In genomic region chr11:109616352-109616751, GRCm38 (mm10) we compare ENCODE assay signal across 13 mouse cellular contexts. TPM values are rescaled to one million over a fixed set of nuclear protein-coding genes. Genes with fewer than 3 reads are reported as not detected.
DNase-seq lines count a peak whose midpoint lies in the region; ATAC-seq lines count a peak whose summit lies in the region.
"Had no signal": no experiment of that assay in that cellular context is flagged by ENCODE, and none has a peak within 500 bp of the region (broad histone marks: within the 10 kb centered on the region; RNA-seq: fewer than 3 reads in every experiment).

No protein-coding gene starts in this region.

- ATAC-seq in erythroblast, adult 5-6 weeks (replicated peaks; ENCODE audit: low FRiP score, poor library complexity, severe bottlenecking): no peak
- ATAC-seq in kidney, embryonic 15.5 days (replicated peaks; ENCODE audit: low FRiP score): no peak
- no peak for ATAC-seq in liver, embryonic 16.5 days (ENCODE audit: low read depth)
- no peak for ATAC-seq in activated CD4-positive, CD25-positive, alpha-beta regulatory T cell, adult 4 months
- ATAC-seq: intestine, embryonic 16.5 days; midbrain, embryonic 15.5 days had no signal

- no peaks in the 10 kb centered on the region for H3K9me3 ChIP-seq in erythroblast, embryonic 14.5 days (ENCODE audit: control insufficient read depth, low read length)
- no peaks in the 10 kb centered on the region for H3K9me3 ChIP-seq in kidney, embryonic 15.5 days (replicated peaks)
- H3K9me3 ChIP-seq in liver, embryonic 16.5 days (replicated peaks; ENCODE audit: control insufficient read depth, low read length): no peaks in the 10 kb centered on the region
- H3K9me3 ChIP-seq: lung, embryonic 15.5 days; midbrain, embryonic 15.5 days; neural tube, embryonic 12.5 days had no signal

- peaks cover 25% of the 10 kb centered on the region for H3K36me3 ChIP-seq in erythroblast, embryonic 14.5 days (ENCODE audit: control insufficient read depth)
- no peaks in the 10 kb centered on the region for H3K36me3 ChIP-seq in kidney, embryonic 15.5 days
- no peaks in the 10 kb centered on the region for H3K36me3 ChIP-seq in liver, embryonic 16.5 days (ENCODE audit: control insufficient read depth, insufficient read depth)
- H3K36me3 ChIP-seq: lung, embryonic 15.5 days; midbrain, embryonic 15.5 days; neural tube, embryonic 12.5 days had no signal

- peaks cover 80% of the 10 kb centered on the region for H3K4me1 ChIP-seq in erythroblast, embryonic 14.5 days (ENCODE audit: control insufficient read depth)
- H3K4me1 ChIP-seq in kidney, embryonic 15.5 days: peaks cover 14% of the 10 kb centered on the region
- peaks cover 52% of the 10 kb centered on the region for H3K4me1 ChIP-seq in liver, embryonic 16.5 days (ENCODE audit: control insufficient read depth, low read depth, low read length)
- H3K4me1 ChIP-seq: neural tube, embryonic 12.5 days had no signal

- DNase-seq in kidney, postnatal 25 days: no peak
- DNase-seq in c-Kit-positive CD71-positive TER-119-negative erythroid progenitor cells, embryonic 14.5 days (ENCODE audit: low read depth): peak; percentile 54
- DNase-seq in thymus, postnatal 25 days: no peak
- DNase-seq: cerebellum, adult 2 months had no signal

- no peak overlapping the region for H3K9ac ChIP-seq in kidney, embryonic 15.5 days
- peak overlapping the region; percentile 54 for H3K9ac ChIP-seq in liver, embryonic 16.5 days (ENCODE audit: low read depth, low read length)
- H3K9ac ChIP-seq: lung, embryonic 15.5 days; midbrain, embryonic 15.5 days; neural tube, embryonic 12.5 days had no signal

- H3K27ac ChIP-seq in kidney, embryonic 15.5 days: peak overlapping the region; percentile 24; the same call in 1 of the 2 replicates
- peak overlapping the region; percentile 87 for H3K27ac ChIP-seq in liver, embryonic 16.5 days (ENCODE audit: low read length)
- H3K27ac ChIP-seq: lung, embryonic 15.5 days; midbrain, embryonic 15.5 days; neural tube, embryonic 12.5 days had no signal

- H3K4me2 ChIP-seq in kidney, embryonic 15.5 days: no peak overlapping the region
- H3K4me2 ChIP-seq in liver, embryonic 16.5 days (ENCODE audit: low read depth, low read length): peak overlapping the region; percentile 78
- H3K4me2 ChIP-seq: lung, embryonic 15.5 days; midbrain, embryonic 15.5 days; neural tube, embryonic 12.5 days had no signal

- no peaks in the 10 kb centered on the region for H3K27me3 ChIP-seq in erythroblast, embryonic 14.5 days (ENCODE audit: control insufficient read depth)
- H3K27me3 ChIP-seq in kidney, embryonic 15.5 days: no peaks in the 10 kb centered on the region
- no peaks in the 10 kb centered on the region for H3K27me3 ChIP-seq in liver, embryonic 16.5 days (ENCODE audit: control insufficient read depth, insufficient read depth, low read depth, low read length)
- H3K27me3 ChIP-seq: lung, embryonic 15.5 days; neural tube, embryonic 12.5 days had no signal

- peak overlapping the region; percentile 99 for H3K4me3 ChIP-seq in erythroblast, embryonic 14.5 days (replicated peaks)
- H3K4me3 ChIP-seq in kidney, embryonic 15.5 days (replicated peaks): no peak overlapping the region
- H3K4me3 ChIP-seq in liver, embryonic 16.5 days (ENCODE audit: low read depth, low read length): peak overlapping the region; percentile 23
- H3K4me3 ChIP-seq: lung, embryonic 15.5 days; midbrain, embryonic 15.5 days; neural tube, embryonic 12.5 days had no signal

- WGBS in kidney, embryonic 15.5 days: 73% methylated on average over 4 of the region's 4 CpGs
- WGBS in liver, embryonic 16.5 days (ENCODE audit: insufficient replicate concordance): 32% methylated on average over 4 of the region's 4 CpGs

RNA-seq across cellular contexts. Expression of gene Wipi1, which starts 4.6 kb away (rescaled TPM):
- 11.4 and 12.1 TPM in 2 replicates for polyA plus RNA-seq in erythroblast, embryonic 14.5 days (2012)
- total RNA-seq in erythroblast, adult 5-6 weeks (2015; ENCODE audit: low replicate concordance): 20.1 and 24.0 TPM in 2 replicates
- 21.0 and 25.6 TPM in 2 replicates for total RNA-seq in erythroblast, adult 5-6 weeks (2017; ENCODE audit: low replicate concordance)
- polyA plus RNA-seq in kidney, embryonic 15.5 days (2015; fragmentation: Nextera tagmentation; extraction: Ambion mirVana): 35.0 and 35.5 TPM in 2 replicates
- polyA plus RNA-seq in liver, embryonic 16.5 days (2015; fragmentation: Nextera tagmentation; extraction: Ambion mirVana): 23.6 and 24.0 TPM in 2 replicates
- under 1 TPM in 1 of 2 experiments, not detected in 1; 0.29 TPM for polyA plus RNA-seq in activated CD4-positive, CD25-positive, alpha-beta regulatory T cell, adult 4 months (2017; shearing (Covaris generic))

RNA-seq across cellular contexts. Expression of gene Prkar1a, which starts 32.9 kb away (rescaled TPM):
- 2.0 and 2.9 TPM in 2 replicates for polyA plus RNA-seq in erythroblast, embryonic 14.5 days (2012)
- total RNA-seq in erythroblast, adult 5-6 weeks (2015; ENCODE audit: low replicate concordance): 30.0 and 33.6 TPM in 2 replicates
- 20.4 and 23.6 TPM in 2 replicates for total RNA-seq in erythroblast, adult 5-6 weeks (2017; ENCODE audit: low replicate concordance)
- polyA plus RNA-seq in kidney, embryonic 15.5 days (2015; fragmentation: Nextera tagmentation; extraction: Ambion mirVana): 354 and 359 TPM in 2 replicates
- 109 and 112 TPM in 2 replicates for polyA plus RNA-seq in liver, embryonic 16.5 days (2015; fragmentation: Nextera tagmentation; extraction: Ambion mirVana)
- polyA plus RNA-seq in activated CD4-positive, CD25-positive, alpha-beta regulatory T cell, adult 4 months (2017; shearing (Covaris generic)): 100 to 1,000 TPM; 491 to 502 TPM

Comparison
In these comparisons a context has a peak if more than half of its experiments do, and no peak if none do; other contexts are left out.
1. RNA of gene Prkar1a, which starts 32.9 kb away (polyA plus RNA-seq): 491 to 502 TPM in activated CD4-positive, CD25-positive, alpha-beta regulatory T cell, adult 4 months, 354 to 359 TPM in kidney, embryonic 15.5 days and 109 to 112 TPM in liver, embryonic 16.5 days; 2.0 to 2.9 TPM in erythroblast, embryonic 14.5 days; every median in the first group is over 10 times any median in the second.